Mouse (Mus musculus): Measurements from ENCODE around the gene Il17f.
"Not testable (repeated sequence)": the region's sequence is repeated elsewhere in the genome, so short reads cannot be mapped to it uniquely, and the experiment has no call there.

Gene Il17f

GRCm38 (mm10) chr1:20787046-20787445 lies 3.4 kb downstream of the Il17f start:
- DNase-seq (ENCODE audit: low spot score in 2 of 2), result no peak

- DNase-seq (ENCODE audit: low spot score in 2 of 2), result no peak
Observed at GRCm38 (mm10) chr1:20778366-20778765, 12.1 kb downstream of the Il17f start.

GRCm38 (mm10) chr1:20774026-20774730 lies 16.2 kb downstream of the Il17f start:
- DNase-seq (ENCODE audit: low spot score in 2 of 2), result not testable (repeated sequence)

GRCm38 (mm10) chr1:20766526-20766925 lies 23.9 kb downstream of the Il17f start:
- DNase-seq (ENCODE audit: low spot score in 2 of 2), result no peak

- DNase-seq (ENCODE audit: low spot score in 2 of 2), result no peak
Observed at GRCm38 (mm10) chr1:20761411-20761810, 29.0 kb downstream of the Il17f start.

- DNase-seq (ENCODE audit: low spot score in 2 of 2), result no peak
Observed at GRCm38 (mm10) chr1:20760331-20760730, 30.1 kb downstream of the Il17f start.

GRCm38 (mm10) chr1:20759799-20760198 lies 30.6 kb downstream of the Il17f start:
- DNase-seq (ENCODE audit: low spot score in 2 of 2), result no peak

- DNase-seq (ENCODE audit: low spot score in 2 of 2), result no peak
Observed at GRCm38 (mm10) chr1:20757586-20757985, 32.8 kb downstream of the Il17f start.

GRCm38 (mm10) chr1:20754439-20754838 lies 36.0 kb downstream of the Il17f start:
- DNase-seq (ENCODE audit: low spot score in 2 of 2), result no peak

GRCm38 (mm10) chr1:20740496-20740998 lies 49.9 kb downstream of the Il17f start:
- no peak for DNase-seq (ENCODE audit: low spot score in 2 of 2)

GRCm38 (mm10) chr1:20738483-20738882 lies 51.9 kb downstream of the Il17f start:
- DNase-seq (ENCODE audit: low spot score in 2 of 2), result no peak

GRCm38 (mm10) chr1:20736572-20736971 lies 53.8 kb downstream of the Il17f start:
- DNase-seq (ENCODE audit: low spot score in 2 of 2), result no peak

- DNase-seq (ENCODE audit: low spot score in 2 of 2), result no peak
Observed at GRCm38 (mm10) chr1:20730903-20731302, 59.5 kb downstream of the Il17f start, which contains the start of gene Il17a. TSS of gene Il17a (plus strand) at chr1:20730905.

Data from urinary bladder, postnatal 36 days (tissue).